Mouse (Mus musculus): Measurements from ENCODE around the gene Rras2. TPM values are rescaled to one million over a fixed set of nuclear protein-coding genes. Genes with fewer than 3 reads are reported as not detected.

Gene Rras2
- polyA plus RNA-seq, 1 experiment: 27.4 TPM

- H3K27me3 ChIP-seq (ENCODE audit: control insufficient read depth, insufficient read depth, low read length): no peaks in the 10 kb centered on the region
- no peak overlapping the region for H3K4me3 ChIP-seq (ENCODE audit: control insufficient read depth, insufficient read depth, low read length)
- no peak for DNase-seq
- 83% methylated on average over 11 of the region's 11 CpGs for WGBS
- no peak for TF ChIP-seq CTCF (IDR thresholded peaks at IDR 0.05; ENCODE audit: borderline replicate concordance, control insufficient read depth, extremely low read depth, insufficient read depth, low read length, poor library complexity)
- TF ChIP-seq POLR2A (IDR thresholded peaks at IDR 0.05; ENCODE audit: control insufficient read depth, extremely low read depth, insufficient read depth, low read length, poor library complexity): no peak
- H3K36me3 ChIP-seq (ENCODE audit: control insufficient read depth, insufficient read depth, low read length): no peaks in the 10 kb centered on the region
- no peak overlapping the region for H3K27ac ChIP-seq (ENCODE audit: control insufficient read depth, insufficient read depth, low read length)
- peaks cover 24% of the 10 kb centered on the region for H3K4me1 ChIP-seq (replicated peaks; ENCODE audit: control insufficient read depth, insufficient read depth, low read length)
Observed at GRCm38 (mm10) chr7:114065407-114066185, 52.0 kb downstream of the Rras2 start.

GRCm38 (mm10) chr7:114063966-114064365 lies 53.6 kb downstream of the Rras2 start:
- H3K4me3 ChIP-seq (ENCODE audit: control insufficient read depth, insufficient read depth, low read length): no peak overlapping the region
- H3K4me1 ChIP-seq (replicated peaks; ENCODE audit: control insufficient read depth, insufficient read depth, low read length): peaks cover 13% of the 10 kb centered on the region
- no peak for TF ChIP-seq CTCF (IDR thresholded peaks at IDR 0.05; ENCODE audit: borderline replicate concordance, control insufficient read depth, extremely low read depth, insufficient read depth, low read length, poor library complexity)
- no peak for TF ChIP-seq POLR2A (IDR thresholded peaks at IDR 0.05; ENCODE audit: control insufficient read depth, extremely low read depth, insufficient read depth, low read length, poor library complexity)
- H3K27ac ChIP-seq (ENCODE audit: control insufficient read depth, insufficient read depth, low read length): no peak overlapping the region
- no peak for DNase-seq
- H3K36me3 ChIP-seq (ENCODE audit: control insufficient read depth, insufficient read depth, low read length): no peaks in the 10 kb centered on the region
- 81% methylated on average over 6 of the region's 6 CpGs for WGBS
- H3K27me3 ChIP-seq (ENCODE audit: control insufficient read depth, insufficient read depth, low read length): no peaks in the 10 kb centered on the region

DNA sequence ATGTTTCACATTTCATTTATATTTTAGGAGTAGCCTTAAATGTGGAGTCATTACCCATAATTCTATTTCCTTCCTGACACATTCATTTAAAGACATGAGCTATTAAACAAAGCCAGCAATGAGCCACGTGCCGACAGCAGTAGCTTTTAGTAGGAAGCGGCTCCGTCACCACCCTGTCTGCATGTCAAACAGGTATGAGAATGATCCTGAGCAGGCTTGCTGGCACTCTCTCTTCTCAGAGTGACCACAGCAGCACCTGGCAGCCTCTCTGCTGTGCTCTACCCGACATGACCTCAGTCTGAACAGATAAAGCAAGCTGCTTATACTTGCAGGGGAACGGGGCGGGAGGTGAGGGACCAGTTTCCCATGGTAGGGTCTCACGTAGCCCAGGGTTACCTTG lies 54.0 kb downstream of the Rras2 start:
- H3K36me3 ChIP-seq (ENCODE audit: control insufficient read depth, insufficient read depth, low read length): no peaks in the 10 kb centered on the region
- H3K4me3 ChIP-seq (ENCODE audit: control insufficient read depth, insufficient read depth, low read length): no peak overlapping the region
- peaks cover 8% of the 10 kb centered on the region for H3K4me1 ChIP-seq (replicated peaks; ENCODE audit: control insufficient read depth, insufficient read depth, low read length)
- no peak for DNase-seq
- no peak overlapping the region for H3K27ac ChIP-seq (ENCODE audit: control insufficient read depth, insufficient read depth, low read length)
- H3K27me3 ChIP-seq (ENCODE audit: control insufficient read depth, insufficient read depth, low read length): no peaks in the 10 kb centered on the region
- whole genome bisulfite sequencing: 62% methylated on average over 8 of the region's 8 CpGs
- TF ChIP-seq POLR2A (IDR thresholded peaks at IDR 0.05; ENCODE audit: control insufficient read depth, extremely low read depth, insufficient read depth, low read length, poor library complexity) (no peak), CTCF (IDR thresholded peaks at IDR 0.05; ENCODE audit: borderline replicate concordance, control insufficient read depth, extremely low read depth, insufficient read depth, low read length, poor library complexity) (no peak)

DNA sequence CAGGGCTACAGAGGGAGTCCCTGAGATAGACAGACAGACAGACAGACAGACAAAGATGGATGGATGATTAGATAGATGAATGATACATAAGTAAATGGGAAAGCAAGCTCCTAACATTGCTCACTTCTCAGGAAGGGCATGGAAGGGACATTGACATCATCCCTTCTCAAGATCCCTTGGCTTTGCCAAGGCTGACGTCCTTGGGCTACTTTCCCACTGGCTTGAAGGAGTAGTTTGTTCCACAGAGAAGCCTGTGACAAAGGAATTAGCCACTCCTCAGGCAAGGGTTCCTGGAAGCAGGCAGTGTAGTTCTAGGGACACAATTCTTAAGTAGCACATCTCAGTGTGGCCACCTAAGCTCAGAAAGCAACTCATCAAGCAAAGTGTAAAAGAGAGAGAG lies 55.1 kb downstream of the Rras2 start:
- H3K4me1 ChIP-seq (replicated peaks; ENCODE audit: control insufficient read depth, insufficient read depth, low read length): peaks cover 6% of the 10 kb centered on the region
- no peaks in the 10 kb centered on the region for H3K27me3 ChIP-seq (ENCODE audit: control insufficient read depth, insufficient read depth, low read length)
- 95% methylated on average over 1 of the region's 1 CpGs for WGBS
- no peak overlapping the region for H3K4me3 ChIP-seq (ENCODE audit: control insufficient read depth, insufficient read depth, low read length)
- H3K27ac ChIP-seq (ENCODE audit: control insufficient read depth, insufficient read depth, low read length): no peak overlapping the region
- 0 out of 2 replicates have a peak, but pooled peaks cover 2% of the 10 kb centered on the region for H3K36me3 ChIP-seq (ENCODE audit: control insufficient read depth, insufficient read depth, low read length)
- no peak for DNase-seq
- TF ChIP-seq POLR2A (IDR thresholded peaks at IDR 0.05; ENCODE audit: control insufficient read depth, extremely low read depth, insufficient read depth, low read length, poor library complexity): no peak
- no peak for TF ChIP-seq CTCF (IDR thresholded peaks at IDR 0.05; ENCODE audit: borderline replicate concordance, control insufficient read depth, extremely low read depth, insufficient read depth, low read length, poor library complexity)

DNA sequence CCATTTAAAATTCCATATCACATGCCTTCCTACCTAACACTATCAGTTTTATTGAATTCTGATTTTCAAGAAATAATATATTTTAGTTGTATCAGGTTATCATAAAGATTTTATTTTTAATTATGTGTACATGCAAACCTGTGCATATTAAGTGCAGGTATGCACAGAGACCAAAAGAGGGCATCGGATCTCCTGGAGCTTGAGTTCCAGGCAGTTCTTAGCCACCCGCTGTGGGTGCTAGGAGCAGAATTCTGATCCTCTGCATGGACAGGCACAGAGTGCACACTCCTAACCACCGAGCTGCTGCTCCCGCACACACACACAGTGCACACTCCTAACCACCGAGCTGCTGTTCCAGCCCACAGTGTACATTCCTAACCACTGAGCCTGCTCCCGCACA lies 57.1 kb downstream of the Rras2 start:
- Histone ChIP-seq H3K36me3 (ENCODE audit: control insufficient read depth, insufficient read depth, low read length) (peaks cover 4% of the 10 kb centered on the region; the same call in 1 of the 2 replicates), H3K27me3 (ENCODE audit: control insufficient read depth, insufficient read depth, low read length) (no peaks in the 10 kb centered on the region), H3K4me1 (replicated peaks; ENCODE audit: control insufficient read depth, insufficient read depth, low read length) (0 out of 2 replicates have a peak, but pooled peaks cover 4% of the 10 kb centered on the region), H3K27ac (ENCODE audit: control insufficient read depth, insufficient read depth, low read length) (no peak overlapping the region), H3K4me3 (ENCODE audit: control insufficient read depth, insufficient read depth, low read length) (no peak overlapping the region)
- 93% methylated on average over 6 of the region's 6 CpGs for WGBS
- no peak for TF ChIP-seq POLR2A (IDR thresholded peaks at IDR 0.05; ENCODE audit: control insufficient read depth, extremely low read depth, insufficient read depth, low read length, poor library complexity)
- no peak for TF ChIP-seq CTCF (IDR thresholded peaks at IDR 0.05; ENCODE audit: borderline replicate concordance, control insufficient read depth, extremely low read depth, insufficient read depth, low read length, poor library complexity)
- DNase-seq: no peak

DNA sequence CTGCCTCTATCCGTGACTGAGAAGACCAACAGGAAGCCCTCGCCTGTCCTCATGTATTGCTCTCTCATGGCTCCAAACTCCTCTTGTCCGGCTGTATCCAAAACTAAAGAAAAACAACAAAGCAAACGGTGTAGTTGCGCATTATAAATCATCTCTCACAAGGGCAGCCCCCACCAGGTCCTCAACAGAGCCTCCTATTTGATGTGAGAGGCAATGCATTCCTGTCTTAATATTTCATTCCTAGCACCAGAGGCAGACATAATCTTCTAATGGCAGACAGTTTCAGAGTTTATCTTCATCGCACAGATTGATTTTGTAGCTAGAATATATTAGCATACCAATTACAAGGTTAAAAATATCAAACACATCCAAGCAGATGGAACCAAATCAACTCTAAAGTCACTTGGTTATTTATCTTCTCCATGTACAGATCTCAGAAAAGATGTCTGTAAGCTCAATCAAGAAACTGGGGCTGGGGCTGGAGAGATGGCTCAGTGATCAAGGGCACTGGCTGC lies 58.6 kb downstream of the Rras2 start:
- H3K36me3 ChIP-seq (ENCODE audit: control insufficient read depth, insufficient read depth, low read length): peaks cover 4% of the 10 kb centered on the region; the same call in 1 of the 2 replicates
- H3K27me3 ChIP-seq (ENCODE audit: control insufficient read depth, insufficient read depth, low read length): no peaks in the 10 kb centered on the region
- 95% methylated on average over 6 of the region's 6 CpGs for WGBS
- DNase-seq: no peak
- TF ChIP-seq CTCF (IDR thresholded peaks at IDR 0.05; ENCODE audit: borderline replicate concordance, control insufficient read depth, extremely low read depth, insufficient read depth, low read length, poor library complexity) (no peak), POLR2A (IDR thresholded peaks at IDR 0.05; ENCODE audit: control insufficient read depth, extremely low read depth, insufficient read depth, low read length, poor library complexity) (no peak)
- H3K4me3 ChIP-seq (ENCODE audit: control insufficient read depth, insufficient read depth, low read length): no peak overlapping the region
- no peak overlapping the region for H3K27ac ChIP-seq (ENCODE audit: control insufficient read depth, insufficient read depth, low read length)
- H3K4me1 ChIP-seq (replicated peaks; ENCODE audit: control insufficient read depth, insufficient read depth, low read length): 0 out of 2 replicates have a peak, but pooled peaks cover 4% of the 10 kb centered on the region
